Mouse (Mus musculus): Measurements from ENCODE around the gene Zdhhc14. TPM values are rescaled to one million over a fixed set of nuclear protein-coding genes. Genes with fewer than 3 reads are reported as not detected.

Gene Zdhhc14
- total and polyA plus RNA-seq, 3 experiments = 0.34 to 1.3 (median 0.35) TPM

DNA sequence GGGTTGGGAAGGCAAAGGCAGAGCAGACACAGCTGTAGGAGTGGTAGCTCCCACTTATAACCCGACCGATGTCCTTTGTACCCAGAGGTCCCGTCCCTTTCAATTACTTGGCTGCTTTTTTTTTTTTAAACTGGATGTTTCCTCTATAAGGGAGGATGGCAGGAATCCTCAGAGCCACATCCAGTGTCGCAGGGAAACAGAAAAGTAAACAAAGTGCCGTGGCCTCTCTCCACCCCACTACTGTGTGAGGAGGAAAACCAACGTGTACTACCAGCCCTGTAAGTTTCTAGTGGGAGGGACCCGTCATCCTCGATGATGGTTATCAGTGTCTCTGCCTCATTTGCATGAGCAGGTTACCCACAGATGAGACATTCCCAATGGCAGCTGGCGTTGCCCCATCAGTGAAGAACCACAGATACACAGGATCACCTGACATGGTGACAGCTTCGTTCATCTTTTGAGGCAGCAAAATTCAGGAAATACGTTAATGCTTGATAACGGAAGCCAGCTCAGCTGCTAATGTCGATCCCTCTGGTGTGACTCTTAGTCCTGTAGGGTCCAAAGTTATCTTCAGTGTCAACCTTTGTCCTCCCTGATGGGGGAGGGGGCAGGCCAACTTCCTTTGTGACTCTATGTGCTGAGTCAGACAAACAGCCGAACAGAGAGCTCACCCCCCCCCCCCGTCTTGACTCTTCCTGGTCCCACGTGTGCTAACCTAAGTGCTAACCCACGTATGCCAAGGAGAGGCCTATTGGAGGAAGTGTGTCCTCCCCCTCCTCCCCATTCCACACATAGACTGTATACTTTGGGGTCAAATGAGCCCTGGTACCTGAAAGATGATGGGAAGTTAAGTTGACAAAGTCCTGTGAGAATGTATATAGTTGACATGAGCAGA lies 309.7 kb downstream of the Zdhhc14 start:
- H3K36me3 ChIP-seq (replicated peaks in 1 of 2; ENCODE audit: control insufficient read depth in 1 of 2, insufficient read depth in 1 of 2, low read length in 1 of 2) = peaks cover 0 to 4% of the 10 kb centered on the region in 2 experiments
- in situ Hi-C loops (cut with MboI; ENCODE audit: low pct_ligation_motif_present, low pct_unique_long_range_greater_than_20kb, low sequenced_read_pairs) = no loop called here
- H3K27me3 ChIP-seq (replicated peaks) = no peaks in the 10 kb centered on the region
- H3K79me2 ChIP-seq (replicated peaks; ENCODE audit: control insufficient read depth, extremely low read depth, insufficient read depth, poor library complexity, severe bottlenecking) = no peaks in the 10 kb centered on the region
- peaks cover 53 to 85% of the 10 kb centered on the region in 2 experiments for H3K4me1 ChIP-seq (ENCODE audit: control insufficient read depth in 1 of 2, insufficient read depth in 2 of 2)
- H3K9ac ChIP-seq (ENCODE audit: insufficient read depth, low read depth) = no peak overlapping the region
- dilution Hi-C loops (cut with MboI; ENCODE audit: extremely low pct_ligation_motif_present, extremely low pct_unique_long_range_greater_than_20kb, low sequenced_read_pairs) = no loop called here
- no peaks in the 10 kb centered on the region for H3K9me3 ChIP-seq (replicated peaks; ENCODE audit: low read length)
- no peak overlapping the region for H3K4me3 ChIP-seq (replicated peaks in 1 of 3; ENCODE audit: low read depth in 2 of 3, low read length in 2 of 3, poor library complexity in 1 of 3)
- H3K27ac ChIP-seq (ENCODE audit: insufficient read depth, low read depth) = peak overlapping the region; percentile 64
- peak; percentile 70 for DNase-seq (ENCODE audit: extremely low read depth)
- TF ChIP-seq ZC3H11A (IDR thresholded peaks at IDR 0.05; ENCODE audit: low read depth, low read length) (no peak), USF2 (conservative IDR thresholded peaks at IDR 0.05; ENCODE audit: low read depth, low read length) (no peak), PAX5 (IDR thresholded peaks at IDR 0.05; ENCODE audit: low read length) (no peak), ELF1 (IDR thresholded peaks at IDR 0.05; ENCODE audit: low read depth, low read length) (no peak; the same call in 1 of the 2 replicates), JUND (conservative IDR thresholded peaks at IDR 0.05; ENCODE audit: low read depth, low read length) (no peak), MAZ (IDR thresholded peaks at IDR 0.05; ENCODE audit: low read depth, low read length) (no peak), HCFC1 (IDR thresholded peaks at IDR 0.05; ENCODE audit: low read depth, low read length) (no peak), MYC (IDR thresholded peaks at IDR 0.05; ENCODE audit: low read depth, low read length) (no peak), CTCF (conservative IDR thresholded peaks at IDR 0.05 in 1 of 2, IDR thresholded peaks at IDR 0.05 in 1 of 2; ENCODE audit: low read depth in 2 of 2, low read length in 2 of 2) (no peak), TCF12 (IDR thresholded peaks at IDR 0.05; ENCODE audit: low read depth, low read length) (0 out of 2 replicates have a peak, but pooled peaks have one; percentile 23), POLR2A (IDR thresholded peaks at IDR 0.05; ENCODE audit: low read depth, low read length) (no peak), BHLHE40 (IDR thresholded peaks at IDR 0.05; ENCODE audit: low read depth, low read length) (peak; percentile 63), NRF1 (IDR thresholded peaks at IDR 0.05; ENCODE audit: low read depth, low read length) (no peak), E2F4 (IDR thresholded peaks at IDR 0.05; ENCODE audit: insufficient replicate concordance, low read depth, low read length) (no peak), RAD21 (IDR thresholded peaks at IDR 0.05; ENCODE audit: low read depth, low read length) (no peak), EP300 (IDR thresholded peaks at IDR 0.05; ENCODE audit: low read length) (peak; percentile 17; the same call in 1 of the 2 replicates), ETS1 (conservative IDR thresholded peaks at IDR 0.05; ENCODE audit: low read depth, low read length) (peak; percentile 70; the same call in 1 of the 2 replicates), MEF2A (IDR thresholded peaks at IDR 0.05; ENCODE audit: borderline replicate concordance, low read depth, low read length) (no peak), SMC3 (IDR thresholded peaks at IDR 0.05; ENCODE audit: low read depth, low read length) (no peak), ZKSCAN1 (IDR thresholded peaks at IDR 0.05; ENCODE audit: borderline replicate concordance, low read depth, low read length) (no peak), ZMIZ1 (IDR thresholded peaks at IDR 0.05; ENCODE audit: low read depth, low read length) (no peak), IRF4 (IDR thresholded peaks at IDR 0.05; ENCODE audit: low read depth, low read length) (no peak), MAX (IDR thresholded peaks at IDR 0.05; ENCODE audit: low read length) (peak; percentile 39; the same call in 1 of the 2 replicates), SIN3A (IDR thresholded peaks at IDR 0.05; ENCODE audit: low read length) (no peak), MAFK (IDR thresholded peaks at IDR 0.05; ENCODE audit: insufficient replicate concordance, low read length) (peak; percentile 70; the same call in 1 of the 2 replicates), CHD2 (IDR thresholded peaks at IDR 0.05; ENCODE audit: low read length) (peak; percentile 32; the same call in 1 of the 2 replicates), GABPA (IDR thresholded peaks at IDR 0.05; ENCODE audit: insufficient replicate concordance, low read depth, low read length) (no peak), POLR2AphosphoS2 (IDR thresholded peaks at IDR 0.05; ENCODE audit: low read depth, low read length) (no peak)
- H3K4me2 ChIP-seq (ENCODE audit: insufficient read depth, low read depth, poor library complexity, severe bottlenecking) = no peak overlapping the region

Data from CH12.LX (cell line).